Mouse (Mus musculus) thymus, adult 2 months (tissue): Measurements from ENCODE around the gene Pip5kl1.

Source experiments
- CTCF ChIP-seq: fragments of 200-500 bp; IDR thresholded peaks from 2 replicates; pipeline ENCODE4 v1.5.1; 2012; ENCODE audit warnings: mild to moderate bottlenecking, control low read depth, low read length, moderate library complexity, borderline replicate concordance; ENCODE audit not compliant: control insufficient read depth, poor library complexity, insufficient read depth; ENCODE audit errors: extremely low read depth
- POLR2A ChIP-seq: fragments of 200-500 bp; IDR thresholded peaks from 2 replicates; pipeline ENCODE4 v1.6.1; 2012; ENCODE audit warnings: mild to moderate bottlenecking, low read length, control low read depth, moderate library complexity; ENCODE audit not compliant: control insufficient read depth, poor library complexity, insufficient read depth; ENCODE audit errors: extremely low read depth

DNA sequence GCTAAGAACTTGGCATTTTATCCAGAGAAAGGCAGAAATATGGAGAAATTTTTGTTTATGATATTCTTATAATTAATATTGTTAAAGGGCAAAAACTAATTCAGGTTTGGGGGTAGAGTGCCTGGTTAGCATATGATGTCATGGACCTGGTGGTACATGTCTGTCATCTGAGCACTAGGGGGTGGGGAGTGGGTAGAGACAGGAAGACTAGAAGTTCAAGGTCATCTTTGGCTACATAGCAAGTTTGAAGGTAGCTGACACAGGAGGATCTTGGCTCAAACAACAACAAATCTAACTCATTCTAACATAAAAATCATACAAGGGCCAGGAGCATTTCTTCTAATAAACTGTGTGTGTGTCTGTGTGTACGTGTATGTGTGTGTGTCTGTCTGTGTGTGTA is 46.3 kb upstream of the Pip5kl1 start:
- TF ChIP-seq POLR2A, result no peak
- no peak for TF ChIP-seq CTCF
